Mouse (Mus musculus): ENCODE data around the gene Rnase12.

The Rnase12 gene

GRCm38 (mm10) chr14:51057401-51057831, at the start of gene Rnase12:
Gene Rnase12, minus strand, starts transcription at chr14:51057661.
- DNase-seq (ENCODE audit: low read depth, low spot score) = no peak

GRCm38 (mm10) chr14:51106449-51106967, 49.0 kb upstream of the Rnase12 start:
- no peak for DNase-seq (ENCODE audit: low read depth, low spot score)

GRCm38 (mm10) chr14:51104366-51104765, 46.9 kb upstream of the Rnase12 start:
- DNase-seq (ENCODE audit: low read depth, low spot score) = no peak

- DNase-seq (ENCODE audit: low read depth, low spot score) = peak; percentile 72
These were observed 45.8 kb upstream of the Rnase12 start for GRCm38 (mm10) chr14:51103217-51103616.

- no peak for DNase-seq (ENCODE audit: low read depth, low spot score)
These were observed 43.8 kb upstream of the Rnase12 start for GRCm38 (mm10) chr14:51101284-51101683.

GRCm38 (mm10) chr14:51098921-51099320, 41.5 kb upstream of the Rnase12 start:
- DNase-seq (ENCODE audit: low read depth, low spot score) = no peak

- peak; percentile 58 for DNase-seq (ENCODE audit: low read depth, low spot score)
These were observed 40.8 kb upstream of the Rnase12 start for GRCm38 (mm10) chr14:51098300-51098699.

GRCm38 (mm10) chr14:51095736-51096524, 38.5 kb upstream of the Rnase12 start:
- no peak for DNase-seq (ENCODE audit: low read depth, low spot score)

- DNase-seq (ENCODE audit: low read depth, low spot score) = no peak
These were observed 37.5 kb upstream of the Rnase12 start for GRCm38 (mm10) chr14:51094921-51095320.

GRCm38 (mm10) chr14:51094096-51094875, 36.8 kb upstream of the Rnase12 start:
- no peak for DNase-seq (ENCODE audit: low read depth, low spot score)

GRCm38 (mm10) chr14:51093496-51093895, 36.0 kb upstream of the Rnase12 start:
- DNase-seq (ENCODE audit: low read depth, low spot score) = peak; percentile 42

- no peak for DNase-seq (ENCODE audit: low read depth, low spot score)
These were observed 34.7 kb upstream of the Rnase12 start for GRCm38 (mm10) chr14:51092073-51092620.

GRCm38 (mm10) chr14:51090921-51091900, 33.8 kb upstream of the Rnase12 start, which contains the start of the genes Rnase4 and Ang:
Gene Rnase4, plus strand, starts transcription at chr14:51091077.
Gene Ang, plus strand, starts transcription at chr14:51091150.
- no peak for DNase-seq (ENCODE audit: low read depth, low spot score)

- peak; percentile 89 for DNase-seq (ENCODE audit: low read depth, low spot score)
These were observed 32.8 kb upstream of the Rnase12 start for GRCm38 (mm10) chr14:51090077-51090781.

- DNase-seq (ENCODE audit: low read depth, low spot score) = no peak
These were observed 32.2 kb upstream of the Rnase12 start for GRCm38 (mm10) chr14:51089674-51090076.

- peak; percentile 98 for DNase-seq (ENCODE audit: low read depth, low spot score)
These were observed 31.7 kb upstream of the Rnase12 start for GRCm38 (mm10) chr14:51088970-51089673.

- peak; percentile 91 for DNase-seq (ENCODE audit: low read depth, low spot score)
These were observed 30.9 kb upstream of the Rnase12 start for GRCm38 (mm10) chr14:51088166-51088969.

GRCm38 (mm10) chr14:51087762-51088161, 30.3 kb upstream of the Rnase12 start:
- no peak for DNase-seq (ENCODE audit: low read depth, low spot score)

GRCm38 (mm10) chr14:51085911-51086310, 28.4 kb upstream of the Rnase12 start:
- peak; percentile 67 for DNase-seq (ENCODE audit: low read depth, low spot score)
